In the genomic region with DNA sequence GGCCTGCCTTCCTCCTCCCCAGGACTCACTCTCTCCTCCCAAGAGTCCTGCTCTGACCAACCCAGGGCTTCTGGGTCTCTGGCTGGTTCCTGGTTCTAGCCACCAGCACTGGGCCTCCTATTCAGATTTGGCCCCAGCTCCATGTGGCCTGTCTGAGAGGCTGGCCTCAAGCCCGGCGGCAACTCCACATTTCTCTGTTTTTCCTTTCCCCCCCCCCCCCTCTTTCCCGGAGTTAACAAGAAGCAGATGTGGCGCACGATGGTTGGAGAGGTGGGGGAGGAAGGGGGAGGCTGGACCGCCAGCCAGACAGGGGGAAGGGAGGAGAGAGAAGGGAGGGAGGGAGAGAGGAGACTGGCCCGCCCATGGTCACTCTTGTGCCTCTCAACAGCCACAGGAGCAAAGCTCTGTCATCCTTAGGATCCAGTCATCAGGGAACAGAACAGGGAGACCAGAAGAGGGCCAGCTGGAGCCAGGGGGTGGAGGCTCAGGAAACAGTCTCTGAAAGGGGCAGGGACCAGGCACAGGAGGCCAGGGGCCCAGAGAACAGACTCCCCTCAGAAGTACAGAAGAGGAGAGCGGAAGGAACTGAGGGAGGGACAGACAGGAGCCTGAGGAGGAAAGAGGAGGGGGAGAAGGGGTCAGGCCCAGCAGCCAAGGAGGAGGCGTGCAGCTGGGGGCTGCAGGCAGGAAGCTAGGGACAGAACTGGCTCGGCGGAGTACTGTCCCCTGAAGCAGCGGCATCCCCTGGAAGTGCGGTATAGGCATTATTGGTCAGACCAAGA, we compare ENCODE assay signal across 8 mouse cellular contexts. TPM values are rescaled to one million over a fixed set of nuclear protein-coding genes. Genes with fewer than 3 reads are reported as not detected.
DNase-seq lines count a peak whose midpoint lies in the region; ATAC-seq and TF ChIP-seq lines count a peak whose summit lies in the region.

A gene (plus strand): TSS at position 343 of the 782 bp plus-strand sequence.

- ATAC-seq in intestine, embryonic 14.5 days (replicated peaks; ENCODE audit: low FRiP score, low TSS enrichment, low read depth): peak; percentile 68
- peak; percentile 87 for ATAC-seq in lung, embryonic 14.5 days (ENCODE audit: insufficient read depth)
- no peak for ATAC-seq in frontal cortex, adult (ENCODE audit: low TSS enrichment)

- no peaks in the 10 kb centered on the region for H3K9me3 ChIP-seq in intestine, embryonic 14.5 days (ENCODE audit: control insufficient read depth, low read length)
- H3K9me3 ChIP-seq in lung, embryonic 14.5 days (ENCODE audit: low read depth, low read length): no peaks in the 10 kb centered on the region

- no peak for TF ChIP-seq POLR2A in olfactory bulb, adult 2 months (IDR thresholded peaks at IDR 0.05; ENCODE audit: insufficient read depth, low read depth, low read length)
- no peak for TF ChIP-seq POLR2A in cerebellum, adult 2 months (IDR thresholded peaks at IDR 0.05; ENCODE audit: borderline replicate concordance, insufficient read depth, low read length)

- no peaks in the 10 kb centered on the region for H3K27me3 ChIP-seq in C2C12 (ENCODE audit: control insufficient read depth, insufficient read depth, insufficient read length)
- no peaks in the 10 kb centered on the region for H3K27me3 ChIP-seq in intestine, embryonic 14.5 days (replicated peaks; ENCODE audit: control insufficient read depth, insufficient read depth, low read length)
- H3K27me3 ChIP-seq in lung, embryonic 14.5 days (ENCODE audit: insufficient read depth, low read length): no peaks in the 10 kb centered on the region
- no peaks in the 10 kb centered on the region for H3K27me3 ChIP-seq in cerebellum, adult 2 months (ENCODE audit: control insufficient read depth, insufficient read depth, low read length)

- peak within 1 kb of the TSS; percentile 79 for H3K27ac ChIP-seq in brown adipose tissue, adult 24 weeks (replicated peaks; ENCODE audit: low read depth, low read length)
- H3K27ac ChIP-seq in intestine, embryonic 14.5 days (ENCODE audit: low read depth): peak within 1 kb of the TSS; percentile 96
- H3K27ac ChIP-seq in lung, embryonic 14.5 days (ENCODE audit: low read depth): peak within 1 kb of the TSS; percentile 98
- H3K27ac ChIP-seq in olfactory bulb, adult 2 months (ENCODE audit: insufficient read depth, low read depth, low read length): no peak within 1 kb of the TSS
- no peak within 1 kb of the TSS for H3K27ac ChIP-seq in cerebellum, adult 2 months (ENCODE audit: insufficient read depth, low read length)

- no peak for TF ChIP-seq CTCF in C2C12 (IDR thresholded peaks at IDR 0.05; ENCODE audit: control insufficient read depth, insufficient read depth, insufficient read length)
- 0 out of 2 replicates have a peak, but pooled peaks have one; percentile 15 for TF ChIP-seq CTCF in lung, embryonic 14.5 days (IDR thresholded peaks at IDR 0.05; ENCODE audit: low read depth)
- TF ChIP-seq CTCF in olfactory bulb, adult 2 months (IDR thresholded peaks at IDR 0.05; ENCODE audit: insufficient read depth, low read depth, low read length): no peak
- no peak for TF ChIP-seq CTCF in cerebellum, adult 2 months (IDR thresholded peaks at IDR 0.05; ENCODE audit: borderline replicate concordance, insufficient read depth, low read depth, low read length)

- no peaks in the 10 kb centered on the region for H3K79me3 ChIP-seq in C2C12 (ENCODE audit: low read depth)

- H3K9ac ChIP-seq in intestine, embryonic 14.5 days (ENCODE audit: low read length): peak within 1 kb of the TSS; percentile 84
- peak within 1 kb of the TSS; percentile 79 for H3K9ac ChIP-seq in lung, embryonic 14.5 days

- 19% methylated on average over 13 of the region's 13 CpGs for WGBS in intestine, embryonic 14.5 days
- WGBS in lung, embryonic 14.5 days: 6% methylated on average over 13 of the region's 13 CpGs
- 38% methylated on average over 13 of the region's 13 CpGs for WGBS in olfactory bulb, adult 2 months
- 38% methylated on average over 11 of the region's 13 CpGs for WGBS in cerebellum, adult 2 months

- H3K36me3 ChIP-seq in C2C12 (ENCODE audit: control insufficient read depth, insufficient read depth): no peaks in the 10 kb centered on the region
- peaks cover 15% of the 10 kb centered on the region for H3K36me3 ChIP-seq in intestine, embryonic 14.5 days (ENCODE audit: control insufficient read depth, insufficient read depth, low read length)
- peaks cover 19% of the 10 kb centered on the region for H3K36me3 ChIP-seq in lung, embryonic 14.5 days (ENCODE audit: insufficient read depth)

- H3K4me1 ChIP-seq in brown adipose tissue, adult 24 weeks (ENCODE audit: control insufficient read depth, insufficient read depth, insufficient read length, low read length): peaks cover 54% of the 10 kb centered on the region
- H3K4me1 ChIP-seq in intestine, embryonic 14.5 days (replicated peaks; ENCODE audit: control insufficient read depth, insufficient read depth, low read length): peaks cover 42% of the 10 kb centered on the region
- peaks cover 22% of the 10 kb centered on the region for H3K4me1 ChIP-seq in lung, embryonic 14.5 days (ENCODE audit: insufficient read depth)
- H3K4me1 ChIP-seq in olfactory bulb, adult 2 months (ENCODE audit: control insufficient read depth, insufficient read depth, low read length): peaks cover 18% of the 10 kb centered on the region
- H3K4me1 ChIP-seq in cerebellum, adult 2 months (ENCODE audit: control insufficient read depth, insufficient read depth, low read length): no peaks in the 10 kb centered on the region

- H3K4me3 ChIP-seq in C2C12 (ENCODE audit: insufficient read depth, poor library complexity, severe bottlenecking): peak within 1 kb of the TSS; percentile 23
- H3K4me3 ChIP-seq in brown adipose tissue, adult 24 weeks (ENCODE audit: insufficient read depth, low read depth, low read length): peak within 1 kb of the TSS; percentile 55
- H3K4me3 ChIP-seq in intestine, embryonic 14.5 days (ENCODE audit: low read depth, low read length): peak within 1 kb of the TSS; percentile 75
- peak within 1 kb of the TSS; percentile 63 for H3K4me3 ChIP-seq in lung, embryonic 14.5 days (ENCODE audit: low read depth, low read length)
- H3K4me3 ChIP-seq in olfactory bulb, adult 2 months (ENCODE audit: insufficient read depth, low read depth, low read length): 0 out of 2 replicates have a peak within 1 kb of the TSS, but pooled peaks have one; percentile 3
- no peak within 1 kb of the TSS for H3K4me3 ChIP-seq in cerebellum, adult 2 months (replicated peaks; ENCODE audit: insufficient read depth, low read depth, low read length)

- no peak within 1 kb of the TSS for H3ac ChIP-seq in C2C12 (ENCODE audit: control insufficient read depth, insufficient read length, low read depth)

- peak; percentile 67 to 83 for DNase-seq in gastrocnemius, postnatal 4 days (ENCODE audit: low spot score in 2 of 2)
- peak; percentile 85 for DNase-seq in intestine, embryonic 14.5 days (ENCODE audit: low spot score)
- peak; percentile 90 for DNase-seq in lung, embryonic 14.5 days
- DNase-seq in cerebellum, adult 2 months: no peak

- H3K79me2 ChIP-seq in C2C12 (ENCODE audit: control insufficient read depth, insufficient read depth): peaks cover 16% of the 10 kb centered on the region

- H3K4me2 ChIP-seq in intestine, embryonic 14.5 days (ENCODE audit: low read length): peak within 1 kb of the TSS; percentile 89
- peak within 1 kb of the TSS; percentile 93 for H3K4me2 ChIP-seq in lung, embryonic 14.5 days

TF ChIP-seq in C2C12, 6 proteins besides CTCF, POLR2A, EP300 and RAD21:
- TF ChIP-seq FOSL1 (IDR thresholded peaks at IDR 0.05; ENCODE audit: insufficient read depth, low read length, poor library complexity, severe bottlenecking) (no peak), USF1 (IDR thresholded peaks at IDR 0.05; ENCODE audit: low read depth) (no peak), MYOG (IDR thresholded peaks at IDR 0.05; ENCODE audit: control insufficient read depth, extremely low read depth, insufficient read length) (no peak), CEBPB (IDR thresholded peaks at IDR 0.05; ENCODE audit: low read depth) (no peak), MAX (IDR thresholded peaks at IDR 0.05) (no peak), MYOD1 (IDR thresholded peaks at IDR 0.05; ENCODE audit: control insufficient read depth, insufficient read length, low read depth) (no peak)

RNA-seq across cellular contexts. Expression of the gene that starts here (rescaled TPM):
- 9.9 TPM for polyA plus RNA-seq in C2C12 (2012; fragmentation: generic; extraction: Trizol)
- polyA plus RNA-seq in brown adipose tissue, adult 24 weeks (2012; ENCODE audit: insufficient read depth, insufficient read length, missing spikeins): 2.4 and 3.6 TPM in 2 replicates
- total RNA-seq in gastrocnemius, postnatal 4 days (2021): 100 to 1,000 TPM in 1 of 2 experiments, 10 to 100 TPM in 1; 86.8 to 104 TPM
- polyA plus RNA-seq in intestine, embryonic 14.5 days (2014; fragmentation: Nextera tagmentation; extraction: Ambion mirVana): 187 and 209 TPM in 2 replicates
- polyA plus RNA-seq in lung, embryonic 14.5 days (2014; fragmentation: Nextera tagmentation; extraction: Ambion mirVana): 162 and 185 TPM in 2 replicates
- not detected in 2 replicates for polyA plus RNA-seq in olfactory bulb, adult 2 months (2012; ENCODE audit: insufficient read depth, insufficient read length, low replicate concordance, missing spikeins)
- 1.7 and 2.6 TPM in 2 replicates for polyA plus RNA-seq in cerebellum, adult 2 months (2012; rRNA removed)

Comparison
In these comparisons a context has a peak if more than half of its experiments do, and no peak if none do; other contexts are left out.
1. RNA of the gene that starts here (polyA plus RNA-seq): 187 to 209 TPM in intestine, embryonic 14.5 days and 162 to 185 TPM in lung, embryonic 14.5 days; 9.9 TPM in C2C12 (single experiment), 2.4 to 3.6 TPM in brown adipose tissue, adult 24 weeks, 1.7 to 2.6 TPM in cerebellum, adult 2 months and not detected in olfactory bulb, adult 2 months; every median in the first group is over 10 times any median in the second.
2. H3K27ac ChIP-seq: peak in brown adipose tissue, adult 24 weeks (single experiment), intestine, embryonic 14.5 days (single experiment) and lung, embryonic 14.5 days (single experiment); none in olfactory bulb, adult 2 months (single experiment) and cerebellum, adult 2 months (single experiment).
3. DNase-seq: peak in gastrocnemius, postnatal 4 days (2 of 2), intestine, embryonic 14.5 days (single experiment) and lung, embryonic 14.5 days (single experiment); none in cerebellum, adult 2 months (0 of 2).